Mouse (Mus musculus): ENCODE results near the gene Sfmbt1.
"Not testable (repeated sequence)": the region's sequence is repeated elsewhere in the genome, so short reads cannot be mapped to it uniquely, and the experiment has no call there.

Sfmbt1 gene

DNA sequence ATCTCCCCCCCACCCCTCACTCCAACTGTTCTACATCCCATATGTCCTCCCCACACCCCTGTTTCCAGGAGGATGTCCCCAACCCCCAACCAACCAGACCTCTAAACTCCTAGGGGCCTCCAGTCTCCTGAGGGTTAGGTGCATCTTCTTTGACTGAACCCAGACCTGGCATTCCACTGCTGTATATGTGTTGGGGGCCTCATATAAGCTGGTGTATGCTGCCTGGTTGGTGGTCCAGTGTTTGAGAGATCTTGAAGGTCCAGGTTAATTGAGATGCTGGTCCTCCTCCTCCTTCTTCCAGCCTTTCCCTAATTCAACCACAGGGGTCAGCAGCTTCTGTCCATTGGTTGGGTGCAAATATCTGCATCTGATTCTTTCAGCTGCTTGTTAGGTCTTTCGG, 4.0 kb downstream of the Sfmbt1 start:
- DNase-seq: not testable (repeated sequence)

- no peak for DNase-seq
Measured at GRCm38 (mm10) chr14:30719514-30719913, 4.9 kb downstream of the Sfmbt1 start.

- no peak for DNase-seq
Measured at GRCm38 (mm10) chr14:30721850-30722249, 7.2 kb downstream of the Sfmbt1 start.

DNA sequence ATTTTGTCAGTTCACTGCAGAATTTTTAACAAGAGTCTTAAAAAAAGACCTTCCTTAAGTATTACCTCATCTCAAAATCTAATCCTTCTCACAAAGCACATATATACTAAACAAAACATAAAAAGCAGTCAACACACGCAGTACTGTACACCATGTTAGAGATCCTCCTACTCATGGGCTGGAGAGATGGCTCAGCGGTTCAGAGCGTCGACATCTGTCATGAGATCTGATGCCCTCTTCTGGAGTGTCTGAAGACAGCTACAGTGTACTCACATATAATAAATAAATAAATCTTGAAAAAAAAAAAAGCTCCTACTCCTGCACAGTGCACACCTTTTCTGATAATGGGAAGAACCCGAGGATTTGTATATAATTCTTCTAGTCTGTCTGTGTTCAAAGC, 7.8 kb downstream of the Sfmbt1 start:
- DNase-seq: no peak

DNA sequence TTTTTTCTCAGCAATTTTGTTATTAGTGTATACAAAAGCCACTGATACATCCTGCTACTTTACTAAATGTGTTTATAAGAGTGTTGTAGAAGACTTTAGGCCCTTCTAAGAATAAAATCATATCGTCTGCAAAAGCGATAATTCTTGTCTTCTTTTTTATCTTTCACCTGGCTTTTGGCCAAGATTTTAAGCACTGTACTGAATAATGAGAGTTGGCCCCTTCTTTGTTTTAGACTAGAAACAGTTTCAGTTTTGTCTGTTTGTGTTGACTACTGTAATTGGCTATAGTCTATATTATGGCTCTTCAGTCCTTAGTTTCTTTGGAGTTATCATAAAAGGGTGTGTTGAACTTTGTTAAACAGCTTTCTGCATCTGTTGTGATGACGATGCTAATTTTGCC, 17.2 kb downstream of the Sfmbt1 start:
- DNase-seq: no peak

GRCm38 (mm10) chr14:30734665-30735064, 20.0 kb downstream of the Sfmbt1 start:
- DNase-seq: no peak

GRCm38 (mm10) chr14:30735810-30736209, 21.2 kb downstream of the Sfmbt1 start:
- no peak for DNase-seq

DNA sequence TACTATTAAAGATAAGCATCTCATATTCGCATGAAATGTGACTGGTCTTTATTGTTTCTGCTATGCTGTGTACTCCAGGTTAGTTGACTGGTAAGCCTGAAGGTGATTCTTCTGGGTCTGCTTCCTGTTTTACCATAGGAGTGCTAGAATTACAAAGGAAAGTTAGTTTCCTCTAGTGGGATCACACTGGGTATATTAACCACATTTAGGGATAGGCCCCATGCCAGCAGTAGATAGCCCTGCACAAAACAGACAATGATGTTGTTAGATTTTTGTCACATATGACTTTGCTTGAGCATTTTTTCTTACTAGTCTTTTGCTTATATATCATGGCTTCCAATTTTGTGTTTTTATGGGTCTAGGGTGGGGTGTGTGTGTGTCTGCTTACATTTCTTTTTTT, 21.8 kb downstream of the Sfmbt1 start:
- no peak for DNase-seq

DNA sequence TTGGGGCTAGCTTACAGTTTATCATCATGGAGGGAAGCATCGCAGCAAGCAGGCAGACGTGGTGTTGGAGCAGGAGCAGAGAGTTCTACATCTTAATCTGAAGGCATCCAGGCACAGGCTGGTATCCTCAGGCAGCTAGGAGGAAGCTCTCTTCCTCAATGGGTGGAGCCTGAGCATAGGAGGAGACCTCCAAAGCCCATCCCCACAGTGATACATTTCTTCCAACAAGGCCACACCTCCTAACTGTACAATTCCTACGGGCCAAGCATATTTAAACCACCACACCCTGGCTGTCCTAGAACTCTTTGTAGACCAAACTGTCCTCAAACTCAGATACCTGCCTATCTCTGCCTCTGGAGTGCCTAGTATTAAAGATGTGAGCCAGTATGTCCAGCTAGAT, 29.2 kb downstream of the Sfmbt1 start:
- no peak for DNase-seq

- no peak for DNase-seq
Measured at GRCm38 (mm10) chr14:30746160-30746559, 31.5 kb downstream of the Sfmbt1 start.

GRCm38 (mm10) chr14:30757239-30757638, 42.6 kb downstream of the Sfmbt1 start:
- no peak for DNase-seq

- no peak for DNase-seq
Measured at GRCm38 (mm10) chr14:30761211-30761610, 46.6 kb downstream of the Sfmbt1 start.

- DNase-seq: no peak
Measured at GRCm38 (mm10) chr14:30762131-30762903, 47.7 kb downstream of the Sfmbt1 start.

GRCm38 (mm10) chr14:30762904-30763568, 48.4 kb downstream of the Sfmbt1 start:
- no peak for DNase-seq

DNA sequence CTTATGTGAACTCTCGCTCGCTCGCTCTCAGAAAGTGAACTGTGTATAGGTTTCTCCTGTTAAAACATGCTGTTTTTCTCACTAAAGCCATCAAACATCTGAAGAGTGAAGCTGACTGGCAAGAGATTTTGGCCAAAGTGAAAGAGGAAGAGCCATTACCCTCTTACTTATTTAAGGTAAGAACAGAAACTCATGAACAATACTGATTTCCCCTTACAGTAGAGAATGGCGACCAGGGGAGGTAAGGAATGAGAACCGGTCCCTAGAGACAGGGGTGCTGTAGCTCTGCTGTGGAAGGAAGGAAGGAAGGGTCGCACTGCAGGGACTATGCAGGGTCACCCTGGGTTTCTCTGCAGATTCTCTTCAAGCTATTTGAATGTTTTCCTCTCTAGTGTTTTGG, 70.0 kb downstream of the Sfmbt1 start:
- no peak for DNase-seq

DNA sequence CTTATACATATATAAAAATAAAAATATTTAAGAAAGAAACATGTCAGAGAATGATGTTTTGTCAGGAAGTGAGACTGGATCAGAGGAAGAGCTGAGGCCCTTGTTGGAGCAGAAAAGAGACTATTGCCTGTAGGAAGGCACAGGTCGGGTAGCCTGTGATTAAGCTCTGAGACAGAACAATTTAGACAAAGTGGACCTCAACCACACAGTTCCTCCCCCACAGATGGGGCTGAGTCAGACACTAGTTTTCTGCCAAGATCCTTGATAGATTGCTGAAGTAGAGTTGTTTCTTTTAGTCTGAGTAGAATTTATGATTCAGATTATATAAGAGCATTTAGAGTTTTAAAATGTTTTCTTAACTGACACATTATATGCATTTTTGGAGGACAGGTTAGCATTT, 74.8 kb downstream of the Sfmbt1 start:
- no peak for DNase-seq

- no peak for DNase-seq
Measured at GRCm38 (mm10) chr14:30792871-30793270, 78.2 kb downstream of the Sfmbt1 start.

GRCm38 (mm10) chr14:30801756-30802155, 87.1 kb downstream of the Sfmbt1 start:
- no peak for DNase-seq

GRCm38 (mm10) chr14:30821136-30821535, 106.5 kb downstream of the Sfmbt1 start:
- no peak for DNase-seq

DNA sequence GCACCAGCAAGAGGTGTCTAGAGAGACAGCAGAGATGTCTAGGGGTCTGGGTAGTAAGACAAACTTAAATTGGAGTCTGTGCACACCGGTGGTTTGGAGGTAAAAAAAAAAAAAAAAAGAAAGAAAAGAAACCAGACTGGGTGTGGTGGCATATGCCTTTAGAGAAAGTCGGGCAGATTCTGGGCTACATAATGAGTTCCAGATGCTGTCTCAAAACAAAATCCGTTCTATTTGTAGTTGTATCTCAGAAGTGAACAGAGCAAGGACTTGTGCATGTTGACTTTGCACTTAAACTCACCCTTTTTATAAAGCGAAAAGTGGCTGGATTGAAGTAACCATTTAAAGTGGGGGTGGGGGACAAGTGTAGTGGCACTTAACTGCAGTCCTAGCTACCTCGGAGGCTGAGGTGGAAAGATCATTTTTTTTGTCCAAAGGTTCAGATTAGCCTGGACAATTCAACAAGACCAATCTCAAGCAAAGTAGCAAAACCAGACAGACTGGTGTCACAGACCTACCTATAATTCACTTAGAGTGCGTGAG, 109.9 kb downstream of the Sfmbt1 start:
- no peak for DNase-seq

- no peak for DNase-seq
Measured at GRCm38 (mm10) chr14:30825021-30825475, 110.4 kb downstream of the Sfmbt1 start.

- DNase-seq: peak; percentile 80
Measured at GRCm38 (mm10) chr14:30825476-30826131, 111.0 kb downstream of the Sfmbt1 start, which contains the start of gene Tmem110. Tmem110 (plus strand) TSS chr14:30825590.

Data from right cerebral cortex, postnatal 4 days (tissue).